ENCODE assay signal across 21 mouse cellular contexts in the genomic region with DNA sequence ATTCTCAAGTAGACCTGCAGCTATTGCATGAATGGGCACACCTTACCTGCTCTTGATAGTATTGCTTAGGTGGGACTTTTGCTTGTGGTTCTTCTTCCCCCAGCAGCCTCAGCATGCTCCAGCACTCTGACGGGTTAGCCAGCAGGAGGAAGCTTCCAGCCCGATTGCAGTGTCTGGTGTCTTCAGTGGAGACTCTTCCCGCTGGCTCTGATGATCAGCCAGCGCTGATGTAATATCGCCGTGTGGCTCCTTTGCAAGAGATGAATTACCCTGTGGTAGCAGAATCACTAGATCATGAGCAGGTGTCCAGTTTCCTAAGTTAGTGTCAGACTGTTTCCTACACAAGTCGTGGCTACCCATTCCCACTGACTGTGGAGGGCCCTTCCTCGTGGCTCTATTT. TPM values are rescaled to one million over a fixed set of nuclear protein-coding genes. Genes with fewer than 3 reads are reported as not detected.
"Had no signal": no experiment of that assay in that cellular context is flagged by ENCODE, and none has a peak within 500 bp of the region (broad histone marks: within the 10 kb centered on the region; RNA-seq: fewer than 3 reads in every experiment).

No protein-coding gene starts in this region.

- H3K9ac ChIP-seq: lung, embryonic 14.5 days; midbrain, embryonic 13.5 days; midbrain, embryonic 15.5 days; neural tube, embryonic 12.5 days; stomach, embryonic 15.5 days had no signal

- H3K4me1 ChIP-seq: stomach, embryonic 15.5 days had no signal

- DNase-seq: lung, adult 18-20 months; lung, embryonic 14.5 days; lung, postnatal 10 days; lung, postnatal 4 days; right cerebral cortex, postnatal 14 days; thymus, adult 2 months; thymus, postnatal 25 days; thymus, postnatal 4 days had no signal

- ATAC-seq: midbrain, embryonic 13.5 days; midbrain, embryonic 15.5 days had no signal

- H3K4me2 ChIP-seq: lung, embryonic 14.5 days; midbrain, embryonic 11.5 days; midbrain, embryonic 13.5 days; midbrain, embryonic 15.5 days; neural tube, embryonic 12.5 days; stomach, embryonic 15.5 days had no signal

- H3K36me3 ChIP-seq: midbrain, embryonic 13.5 days; midbrain, embryonic 15.5 days; neural tube, embryonic 12.5 days; stomach, embryonic 15.5 days had no signal

- H3K9me3 ChIP-seq: megakaryocyte, embryonic 14.5 days; midbrain, embryonic 13.5 days; midbrain, embryonic 15.5 days; neural tube, embryonic 12.5 days; stomach, embryonic 15.5 days had no signal

- H3K27ac ChIP-seq: midbrain, embryonic 13.5 days; midbrain, embryonic 15.5 days; neural tube, embryonic 12.5 days; stomach, embryonic 15.5 days; stomach, postnatal 0 days had no signal

- H3K27me3 ChIP-seq: midbrain, embryonic 15.5 days; stomach, embryonic 15.5 days had no signal

- H3K4me3 ChIP-seq: megakaryocyte, embryonic 14.5 days; midbrain, embryonic 13.5 days; midbrain, embryonic 15.5 days; neural tube, embryonic 12.5 days; stomach, embryonic 15.5 days had no signal

RNA-seq across cellular contexts. Expression of gene Cxcl10, which starts 3.7 kb away (rescaled TPM):
- total RNA-seq: midbrain, postnatal 0 days had no signal
- polyA plus RNA-seq: lung, embryonic 14.5 days; neural tube, embryonic 14.5 days; testis, adult 2 months had no signal

RNA-seq across cellular contexts. Expression of gene Art3, which starts 13.4 kb away (rescaled TPM):
- total RNA-seq: neutrophil, adult 5-6 weeks had no signal

RNA-seq across cellular contexts. Expression of gene Cxcl9, which starts 17.1 kb away (rescaled TPM):
- total RNA-seq: midbrain, postnatal 0 days; monocyte, adult 5-6 weeks had no signal
- polyA plus RNA-seq: lung, embryonic 14.5 days; lung, embryonic 16.5 days; midbrain, embryonic 11.5 days; midbrain, embryonic 13.5 days; midbrain, embryonic 15.5 days; midbrain, postnatal 0 days; neural tube, embryonic 12.5 days; neural tube, embryonic 14.5 days; stomach, embryonic 15.5 days had no signal
